Mouse (Mus musculus) forelimb bud, embryonic 11.5 days (tissue): Measurements from ENCODE around the gene Hist1h4f.
"Not testable (repeated sequence)": the region's sequence is repeated elsewhere in the genome, so short reads cannot be mapped to it uniquely, and the experiment has no call there.

Source experiments
- DNase-seq: peaks from one replicate; pipeline ENCODE4 v3.0.0-alpha.2; 2012; ENCODE audit warnings: low read depth, low spot score

The Hist1h4f gene

DNA sequence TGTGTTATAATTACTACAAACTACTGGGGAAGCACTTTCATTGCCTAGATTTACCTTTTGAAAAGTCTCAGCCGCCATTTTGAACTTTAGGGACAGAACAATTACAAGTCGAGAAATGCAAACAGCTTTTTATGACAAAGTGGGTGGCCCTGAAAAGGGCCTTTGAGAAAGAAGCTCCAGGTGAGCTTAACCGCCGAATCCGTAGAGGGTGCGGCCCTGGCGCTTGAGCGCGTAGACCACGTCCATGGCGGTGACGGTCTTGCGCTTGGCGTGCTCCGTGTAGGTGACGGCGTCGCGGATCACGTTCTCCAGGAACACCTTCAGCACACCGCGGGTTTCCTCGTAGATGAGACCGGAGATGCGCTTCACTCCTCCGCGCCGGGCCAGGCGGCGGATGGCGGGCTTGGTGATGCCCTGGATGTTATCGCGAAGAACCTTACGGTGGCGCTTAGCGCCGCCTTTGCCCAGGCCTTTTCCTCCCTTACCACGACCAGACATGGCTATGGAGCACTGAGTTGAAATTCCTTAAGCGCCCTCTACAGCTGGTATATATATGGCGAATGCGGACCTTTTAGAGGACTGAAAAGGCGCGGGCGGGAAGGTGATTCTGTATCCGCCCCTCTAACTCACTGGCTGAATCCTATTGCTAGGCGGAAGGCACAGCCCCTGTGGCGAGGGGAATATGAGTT is at the start of gene Hist1h4f:
Hist1h4f (minus strand) TSS at position 503 of the 689 bp plus-strand sequence.
- peak; percentile 97 for DNase-seq

DNA sequence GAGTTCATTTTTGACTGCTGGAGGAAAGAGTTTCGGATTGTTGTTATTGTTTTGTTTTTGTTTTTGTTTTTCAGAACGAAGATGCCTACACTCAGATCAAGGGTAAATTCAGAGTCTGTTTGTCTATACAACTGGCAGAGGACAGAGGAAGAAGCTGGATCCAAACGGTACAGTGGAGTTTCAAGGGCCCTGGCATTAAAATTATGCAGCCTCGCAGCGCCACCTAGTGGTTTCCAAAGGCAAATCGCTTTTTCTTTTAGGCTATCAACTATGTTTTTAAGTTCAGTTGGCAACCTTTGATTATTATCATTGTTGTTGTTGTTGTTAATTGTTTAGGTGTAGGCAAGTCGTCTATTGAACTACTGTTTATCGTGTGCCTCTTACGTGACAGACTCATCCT is 46.5 kb upstream of the Hist1h4f start:
- peak; percentile 77 for DNase-seq

DNA sequence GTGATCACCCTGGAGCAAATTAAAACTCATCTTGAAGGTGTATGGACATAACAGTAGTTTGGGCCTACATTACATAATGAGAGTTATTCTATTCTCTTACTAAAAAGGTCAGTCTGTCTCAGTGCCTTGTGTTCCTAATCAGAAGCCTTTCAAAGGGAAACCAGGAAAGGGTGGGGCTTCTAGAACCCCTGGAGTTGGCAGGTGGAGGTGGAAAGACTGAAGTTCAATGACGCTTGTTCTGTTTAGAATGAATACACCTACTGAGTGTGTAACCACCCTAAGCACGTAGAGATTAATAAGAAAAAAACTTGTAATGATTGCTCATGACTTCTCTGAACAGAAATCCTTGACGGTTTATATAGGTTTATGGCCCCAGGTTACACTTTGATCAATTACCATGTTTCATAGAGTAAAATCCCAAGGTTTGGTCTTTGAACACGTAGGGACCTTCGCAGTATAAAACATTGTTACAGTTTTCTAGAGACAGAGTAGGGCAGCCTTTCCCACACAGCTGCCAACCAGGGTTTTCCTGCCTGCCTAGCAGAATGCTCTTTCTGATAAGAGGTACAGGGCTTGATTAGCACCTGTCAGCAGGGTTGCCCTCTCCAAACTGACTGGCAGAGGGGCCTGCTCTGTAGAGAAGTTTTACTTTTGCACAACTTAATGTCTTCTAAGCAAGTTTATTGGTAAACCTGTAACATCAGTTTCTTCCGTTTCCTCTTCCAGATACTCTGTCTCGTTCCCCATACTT is 44.3 kb upstream of the Hist1h4f start:
- DNase-seq, result no peak

DNA sequence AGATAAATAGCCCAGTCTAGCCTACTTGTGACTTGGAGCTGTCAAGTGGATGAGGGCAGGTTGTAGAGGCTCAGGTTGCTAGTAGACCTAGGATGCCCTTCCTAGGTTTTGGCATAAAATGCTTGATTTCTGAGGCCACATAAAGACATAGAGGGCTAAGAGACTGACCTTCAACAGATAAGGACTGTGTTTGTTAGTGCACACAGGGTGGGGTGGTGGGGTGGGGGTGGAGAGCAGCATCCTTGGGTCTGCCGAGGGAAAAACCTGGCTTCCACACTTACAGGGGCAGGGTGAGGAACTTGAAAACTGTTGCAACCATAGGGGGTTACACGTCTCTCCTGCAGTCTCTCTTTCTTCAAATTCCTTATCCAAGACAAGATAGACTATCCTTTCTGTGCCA is 43.7 kb upstream of the Hist1h4f start:
- no peak for DNase-seq

DNA sequence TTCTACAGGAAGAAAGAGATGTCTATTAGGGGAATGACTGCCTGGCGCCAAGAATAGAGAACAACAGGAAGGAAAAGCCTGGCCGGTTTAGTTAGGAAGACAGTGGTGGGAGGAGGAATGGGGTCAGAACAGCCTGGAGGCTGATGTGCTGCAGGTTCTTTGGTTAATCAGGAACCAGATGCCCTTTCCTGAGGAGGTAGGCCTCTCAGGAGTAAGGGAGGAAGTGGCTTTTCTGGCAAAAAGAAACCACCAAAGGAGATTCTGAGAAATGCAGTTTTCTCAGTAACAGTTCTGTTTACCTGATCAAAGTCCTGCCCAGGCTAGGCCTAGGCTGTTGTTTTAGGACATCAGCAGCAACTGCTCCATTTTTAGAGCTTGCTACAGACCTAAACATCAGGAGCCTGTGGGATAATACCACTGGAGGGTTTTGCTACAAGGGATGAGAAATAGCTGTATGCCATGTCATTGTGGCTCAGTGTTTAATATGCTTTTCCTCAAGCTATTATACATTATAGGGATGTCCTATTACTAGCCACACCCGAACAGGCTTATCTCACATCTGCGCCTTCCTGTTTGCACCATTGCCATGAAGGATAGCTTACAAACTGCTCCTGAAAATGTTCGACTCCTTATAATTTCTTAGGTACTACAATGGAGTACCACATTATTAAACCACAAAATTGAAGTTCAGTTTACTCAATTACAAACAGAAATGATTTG is 41.8 kb upstream of the Hist1h4f start:
- no peak for DNase-seq

DNA sequence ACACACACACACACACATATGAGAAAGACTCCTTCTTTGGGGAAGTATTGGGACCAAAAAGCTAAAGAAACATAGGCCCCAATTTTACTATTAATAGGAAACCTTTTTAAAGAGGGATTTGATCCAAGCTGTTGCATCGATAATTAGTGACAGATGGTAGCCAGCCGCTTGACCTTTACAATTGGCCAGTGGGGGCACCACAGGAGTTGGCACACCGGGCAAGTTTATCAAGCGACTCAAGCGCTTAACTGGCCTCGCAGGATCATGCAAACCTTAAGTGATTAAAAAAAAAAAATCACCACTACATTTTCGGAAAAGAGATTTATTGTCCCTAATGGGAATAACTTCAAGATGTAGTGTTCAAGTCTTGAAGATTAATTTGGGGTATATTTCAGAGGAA is 41.2 kb upstream of the Hist1h4f start:
- no peak for DNase-seq

DNA sequence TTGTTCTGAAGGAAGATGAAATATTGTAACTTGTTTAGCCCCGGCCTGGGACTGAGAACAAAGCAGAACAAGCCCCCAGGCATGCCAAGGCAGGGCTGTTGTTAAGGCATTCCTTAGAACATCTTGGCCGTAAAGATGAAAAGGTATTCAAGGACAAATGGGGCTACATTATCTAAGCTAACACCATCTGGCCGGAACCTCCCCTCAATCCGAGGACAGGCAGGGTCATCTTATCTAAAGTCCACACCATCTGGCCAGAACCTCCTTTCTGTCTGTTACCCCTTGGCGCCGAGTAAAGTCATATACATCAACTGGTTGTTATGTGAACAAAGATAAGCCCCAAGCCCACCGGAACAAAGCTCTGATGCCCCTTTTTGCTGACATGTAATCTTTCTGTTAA is 40.4 kb upstream of the Hist1h4f start:
- not testable (repeated sequence) for DNase-seq

DNA sequence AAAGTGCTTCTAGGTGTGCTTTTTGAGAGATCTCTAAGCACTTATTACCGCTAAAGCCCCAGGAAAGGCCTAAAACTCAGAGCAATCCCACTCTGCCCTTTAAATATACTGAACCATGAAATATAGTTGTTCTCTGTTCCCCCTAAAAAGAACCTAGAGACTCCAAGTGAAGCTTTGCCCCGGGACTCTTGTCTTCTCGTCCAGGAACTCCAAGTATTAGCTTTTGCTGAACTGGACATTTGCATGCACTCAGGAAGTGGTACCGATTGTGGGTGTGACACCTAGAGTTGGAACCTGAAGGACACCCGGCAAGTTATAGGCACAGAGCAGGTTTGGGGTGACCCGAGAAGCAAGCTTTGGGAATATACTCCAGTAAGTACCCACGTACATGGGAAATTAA is 39.8 kb upstream of the Hist1h4f start:
- DNase-seq, result no peak

DNA sequence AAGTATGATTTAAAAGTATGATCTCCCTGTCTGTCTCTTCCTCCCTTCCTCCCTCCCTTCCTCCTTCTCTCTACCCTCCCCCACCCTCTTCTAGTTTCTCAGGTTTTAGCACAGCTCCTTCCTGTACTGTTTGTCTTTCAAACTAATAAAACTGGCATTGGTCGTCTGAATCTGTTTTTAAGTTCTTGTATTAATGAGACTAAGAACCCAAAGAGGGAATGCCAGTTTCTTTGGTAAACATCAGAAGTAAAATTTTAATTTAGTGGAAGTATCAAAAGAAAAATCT is 35.4 kb upstream of the Hist1h4f start:
- peak; percentile 11 for DNase-seq

DNA sequence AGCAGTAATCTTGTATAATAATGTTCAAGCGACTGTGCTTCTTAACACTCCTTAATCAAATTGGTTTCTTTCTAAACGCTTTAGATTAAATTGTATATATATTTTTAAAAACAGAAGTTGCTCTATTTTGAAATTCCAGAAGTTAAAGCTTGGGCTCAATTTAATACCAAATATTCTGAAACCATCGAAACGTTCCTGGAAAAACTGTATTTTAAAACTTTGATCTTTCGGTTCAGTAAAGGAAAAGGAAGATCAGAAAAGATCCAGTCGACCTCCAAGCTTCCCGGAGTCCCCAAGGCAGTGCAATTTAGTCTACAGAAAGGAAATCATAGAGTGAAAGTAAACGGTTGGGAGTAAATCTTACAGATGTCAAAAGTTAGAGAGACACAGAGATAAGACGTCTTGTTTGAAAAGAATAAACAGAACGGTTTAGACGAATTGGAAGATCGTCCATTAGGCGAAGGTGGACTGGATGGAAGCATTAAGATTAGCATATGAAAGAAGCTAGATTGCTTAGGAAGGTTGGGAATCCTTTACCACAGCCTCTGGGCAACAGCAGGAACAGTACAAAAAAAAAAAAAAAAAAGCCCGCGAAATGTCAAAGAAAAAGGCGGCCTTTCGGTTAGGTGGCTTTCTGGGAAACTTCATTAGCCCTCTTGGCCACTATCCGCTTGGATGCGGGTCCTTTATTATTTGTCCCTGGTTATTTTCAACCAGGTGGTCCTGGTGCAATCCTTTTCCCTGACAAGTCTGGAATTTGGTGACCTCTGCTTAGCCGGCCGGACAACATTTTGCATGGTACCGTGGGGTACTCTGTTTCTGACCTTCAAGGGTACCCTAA is 34.9 kb upstream of the Hist1h4f start:
- DNase-seq, result peak; percentile 33

DNA sequence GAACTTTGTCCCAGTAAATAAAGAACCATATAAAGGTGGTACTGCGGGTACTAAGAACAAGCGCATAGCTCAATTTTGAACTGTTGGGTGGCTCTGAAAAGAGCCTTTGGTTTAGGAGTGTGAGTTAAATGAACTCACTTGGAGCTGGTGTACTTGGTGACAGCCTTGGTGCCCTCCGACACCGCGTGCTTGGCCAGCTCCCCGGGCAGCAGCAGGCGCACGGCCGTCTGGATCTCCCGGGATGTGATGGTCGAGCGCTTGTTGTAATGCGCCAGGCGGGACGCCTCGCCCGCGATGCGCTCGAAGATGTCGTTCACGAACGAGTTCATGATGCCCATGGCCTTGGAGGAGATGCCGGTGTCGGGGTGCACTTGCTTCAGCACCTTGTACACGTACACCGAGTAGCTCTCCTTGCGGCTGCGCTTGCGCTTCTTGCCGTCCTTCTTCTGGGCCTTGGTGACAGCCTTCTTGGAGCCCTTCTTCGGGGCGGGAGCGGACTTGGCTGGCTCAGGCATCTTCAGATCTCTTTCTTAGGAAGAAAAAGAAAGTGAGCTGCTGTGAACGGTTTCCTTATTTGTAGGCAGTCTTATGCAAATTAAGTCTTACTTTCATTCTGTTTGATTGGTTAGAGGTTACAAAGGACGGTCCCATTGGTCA is 34.1 kb upstream of the Hist1h4f start:
- peak; percentile 94 for DNase-seq

DNA sequence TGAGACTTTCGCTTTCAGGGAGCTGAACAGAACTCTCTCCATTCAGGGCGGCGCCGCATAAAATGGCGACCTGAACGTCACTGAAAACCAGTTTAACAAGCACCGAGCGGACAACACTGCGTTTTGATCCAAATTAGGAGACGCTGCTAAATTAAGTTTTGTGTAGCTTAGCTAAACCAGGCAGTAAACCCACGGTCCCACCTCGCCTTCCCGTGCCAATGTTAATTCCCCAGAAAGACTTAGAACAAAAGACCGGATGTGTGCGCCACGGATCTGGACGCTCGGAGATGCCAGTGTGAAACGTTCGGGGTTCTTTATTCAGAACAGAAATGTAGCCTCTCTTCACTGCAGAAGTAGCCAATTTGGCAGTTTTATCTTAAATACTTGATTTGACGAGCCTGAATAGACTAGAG is 33.6 kb upstream of the Hist1h4f start:
- DNase-seq, result peak; percentile 79

DNA sequence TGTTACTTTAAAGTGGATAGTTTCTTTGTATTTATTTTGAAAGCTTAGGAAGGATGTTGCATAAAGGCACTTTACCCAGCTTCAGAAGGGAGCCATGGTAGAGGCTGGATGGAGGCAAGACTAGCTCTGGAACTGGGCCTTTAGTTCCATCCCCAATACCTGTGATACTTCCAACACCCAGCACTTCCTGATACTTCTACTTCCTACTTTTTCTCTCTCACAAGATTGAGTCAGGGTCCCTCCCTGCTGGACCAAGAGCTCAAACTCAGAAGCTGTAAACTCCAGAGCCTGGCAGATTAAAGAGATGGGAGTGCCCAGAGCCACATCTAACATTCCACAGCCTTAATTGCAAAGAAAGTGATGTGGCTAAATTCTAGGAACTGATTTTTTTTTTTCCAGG is 32.9 kb upstream of the Hist1h4f start:
- peak; percentile 47 for DNase-seq

DNA sequence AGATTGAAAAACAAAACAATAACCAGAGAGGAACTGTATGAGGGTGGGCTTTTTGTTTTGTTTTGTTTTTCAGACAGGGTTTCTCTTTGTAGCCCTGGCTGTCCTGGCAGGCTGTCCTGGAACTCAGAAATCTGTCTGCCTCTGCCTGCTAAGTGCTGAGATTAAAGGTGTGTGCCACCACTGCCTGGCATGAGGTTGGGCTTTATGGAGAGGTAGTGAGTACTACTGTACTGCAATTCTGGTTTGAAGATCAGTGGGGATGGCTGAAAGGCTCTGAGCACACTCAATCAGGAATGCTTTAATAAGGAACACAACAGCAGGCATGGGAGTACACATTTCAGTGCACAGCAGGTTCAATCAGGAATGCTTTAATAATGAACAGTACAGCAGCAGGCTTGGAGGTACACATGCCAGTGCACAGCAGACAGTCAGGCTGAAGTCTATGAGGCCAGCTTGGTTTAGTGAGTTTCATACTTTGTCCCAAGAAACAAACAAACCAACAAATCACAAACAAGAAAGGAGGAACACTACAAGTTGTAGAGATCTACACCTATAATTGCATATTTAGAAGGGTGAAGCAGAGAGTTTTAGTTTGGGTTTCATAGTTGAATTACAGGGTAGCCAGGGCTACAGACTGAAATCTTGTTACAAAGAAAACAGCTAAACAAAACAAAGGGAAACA is 32.1 kb upstream of the Hist1h4f start:
- peak; percentile 14 for DNase-seq

DNA sequence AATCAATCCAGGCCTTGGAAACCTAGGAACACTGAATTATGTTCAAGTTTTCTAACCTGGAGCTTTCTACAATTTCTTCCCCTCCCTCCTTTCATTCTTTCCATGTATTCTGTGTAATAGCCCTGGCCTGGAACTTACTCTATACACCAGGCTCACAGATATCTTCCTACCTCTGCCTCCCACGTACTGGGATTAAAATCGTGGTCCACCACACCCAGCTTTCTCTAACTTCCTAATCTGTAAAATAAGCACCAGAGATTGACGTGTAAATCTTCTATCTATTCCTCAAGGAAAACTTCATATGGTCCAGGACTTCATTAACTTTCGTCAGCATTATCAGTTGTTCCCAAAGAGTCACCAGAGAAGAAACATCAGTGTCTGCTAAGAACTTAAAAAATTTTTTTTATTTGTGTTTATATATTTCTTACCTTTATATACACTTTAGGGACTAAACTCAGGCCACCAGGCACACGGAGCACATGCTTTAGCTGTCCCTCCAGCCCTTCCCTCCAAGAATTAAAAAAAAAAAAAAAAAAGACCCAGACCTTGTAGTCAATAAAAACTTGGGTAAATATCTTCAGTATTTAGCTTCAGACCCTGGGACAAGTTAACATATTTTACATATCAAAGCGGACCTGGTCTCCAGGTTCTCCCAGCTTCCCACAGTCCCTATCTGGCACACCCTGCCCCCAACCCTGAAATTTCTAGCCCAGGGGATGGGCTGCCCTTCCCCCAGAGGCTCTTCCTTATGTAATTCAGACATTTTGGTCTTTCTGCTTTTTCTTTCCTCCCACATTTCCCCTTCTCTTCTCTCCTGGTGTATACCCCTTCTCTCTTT is 31.0 kb upstream of the Hist1h4f start:
- DNase-seq, result peak; percentile 34

DNA sequence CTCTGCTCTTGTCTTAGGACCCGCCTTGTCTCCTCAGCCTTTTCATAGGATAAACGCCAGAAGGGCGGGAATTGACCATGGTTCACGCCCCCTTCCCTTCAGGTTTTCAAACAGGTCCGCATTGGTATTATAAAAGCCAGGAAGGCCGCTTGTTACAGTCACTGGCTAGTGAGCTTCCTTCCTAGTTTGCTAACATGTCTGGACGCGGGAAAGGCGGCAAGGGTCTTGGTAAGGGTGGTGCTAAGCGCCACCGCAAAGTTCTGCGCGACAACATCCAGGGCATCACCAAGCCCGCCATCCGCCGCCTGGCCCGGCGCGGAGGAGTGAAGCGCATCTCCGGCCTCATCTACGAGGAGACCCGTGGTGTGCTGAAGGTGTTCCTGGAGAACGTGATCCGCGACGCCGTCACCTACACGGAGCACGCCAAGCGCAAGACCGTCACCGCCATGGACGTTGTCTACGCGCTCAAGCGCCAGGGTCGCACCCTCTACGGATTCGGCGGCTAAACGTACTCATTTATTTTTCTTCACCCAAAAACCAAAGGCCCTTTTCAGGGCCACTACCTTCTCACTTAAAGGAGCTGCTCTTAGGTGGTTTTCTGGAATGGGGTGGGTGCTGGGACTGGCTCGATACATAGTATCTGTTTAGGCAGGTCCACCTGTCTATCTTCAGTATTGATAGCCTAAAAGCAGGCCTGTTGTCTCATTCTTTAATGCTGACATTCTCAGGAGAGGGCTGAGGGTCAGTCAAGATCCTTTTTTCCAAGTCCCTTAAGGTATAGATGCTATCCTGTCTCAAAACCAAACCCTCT is 30.2 kb upstream of the Hist1h4f start, which contains the start of gene Hist1h4d:
Hist1h4d (plus strand) TSS at position 191 of the 811 bp plus-strand sequence.
- peak; percentile 97 for DNase-seq

DNA sequence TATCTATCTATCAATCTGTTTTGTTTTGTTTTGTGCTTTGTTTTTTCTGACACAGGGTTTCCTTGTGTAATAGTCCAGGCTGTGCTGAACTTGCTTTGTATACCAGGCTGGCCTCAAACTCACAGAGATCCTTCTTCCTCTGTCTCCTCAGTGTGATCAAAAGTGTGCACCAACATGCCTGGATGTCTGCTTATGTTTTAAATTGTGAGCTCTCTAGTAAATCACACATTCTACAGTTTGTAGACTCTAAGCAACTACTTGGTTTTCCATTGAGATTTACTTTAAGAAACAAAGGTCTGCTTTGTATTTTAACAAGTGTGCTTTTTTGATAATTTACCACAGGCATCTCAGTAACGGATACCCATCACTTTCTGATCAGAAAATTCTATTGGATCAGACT is 26.4 kb upstream of the Hist1h4f start:
- no peak for DNase-seq

DNA sequence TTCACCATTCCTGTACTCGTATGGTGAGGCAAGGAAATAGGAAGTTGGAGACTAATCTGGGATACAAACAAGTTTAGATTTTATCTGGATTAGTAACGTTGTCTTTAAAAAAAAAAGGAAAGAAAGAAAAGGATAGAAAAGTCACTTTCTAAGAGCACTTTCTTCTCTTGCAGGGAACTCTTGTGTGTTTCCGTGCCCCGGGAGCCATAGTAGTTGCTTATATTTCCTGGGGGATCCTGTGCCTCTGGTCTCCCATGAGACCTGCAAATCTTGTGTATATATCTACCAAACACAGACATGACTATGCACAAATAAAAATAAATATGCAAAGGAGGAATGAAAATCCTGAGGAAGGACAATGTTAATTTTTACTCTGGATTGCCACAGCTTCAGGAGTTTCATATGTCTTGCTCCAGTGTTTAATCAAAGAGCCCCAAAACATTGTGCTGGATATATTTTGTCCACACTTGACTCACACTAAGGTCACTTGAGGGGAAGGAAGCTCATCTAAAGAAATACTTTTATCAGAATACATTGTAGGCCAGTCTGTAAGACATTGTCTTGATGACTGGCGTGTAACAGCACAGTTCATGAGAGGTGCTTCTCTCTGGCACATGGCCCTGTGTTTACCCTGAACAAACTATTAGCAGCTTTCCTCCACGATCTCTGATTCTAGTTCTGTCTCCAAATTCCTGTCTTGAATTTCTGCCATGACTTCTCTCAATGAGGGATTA is 25.6 kb upstream of the Hist1h4f start:
- peak; percentile 12 for DNase-seq
